Mouse (Mus musculus) spleen, adult 2 months (tissue): ENCODE measurements around the gene Ano2. TPM values are rescaled to one million over a fixed set of nuclear protein-coding genes. Genes with fewer than 3 reads are reported as not detected.

ENCODE experiments used
- DNase-seq, 2 experiments: peaks; one replicate each; pipeline versions ENCODE4 v3.0.0 to v3.0.0-alpha.2; 2012 to 2021; ENCODE audit warnings: low spot score in 2 of 2, low read depth in 1 of 2
- H3K27ac ChIP-seq: fragments of 200-500 bp; 2 replicates; pipeline ENCODE4 v1.5.1; 2012; ENCODE audit warnings: low read length, inconsistent platforms; ENCODE audit not compliant: insufficient read depth
- H3K27me3 ChIP-seq: fragments of 200-500 bp; 2 replicates; pipeline ENCODE4 v1.6.1; 2012; ENCODE audit warnings: mild to moderate bottlenecking, moderate library complexity, low read length, inconsistent platforms; ENCODE audit not compliant: control insufficient read depth, insufficient read depth
- H3K36me3 ChIP-seq: fragments of 200-500 bp; 2 replicates; pipeline ENCODE4 v1.6.1; 2012; ENCODE audit warnings: mild to moderate bottlenecking, low read length, inconsistent platforms; ENCODE audit not compliant: control insufficient read depth, insufficient read depth
- H3K4me1 ChIP-seq: fragments of 200-500 bp; 2 replicates; pipeline ENCODE4 v1.6.1; 2011; ENCODE audit warnings: inconsistent platforms; ENCODE audit not compliant: control insufficient read depth, insufficient read depth, insufficient read length
- H3K4me3 ChIP-seq: fragments of 200-500 bp; 2 replicates; pipeline ENCODE4 v1.5.1; 2011; ENCODE audit warnings: mild to moderate bottlenecking, inconsistent platforms; ENCODE audit not compliant: insufficient read depth, insufficient read length; ENCODE audit errors: extremely low read depth
- CTCF ChIP-seq: fragments of 200-500 bp; IDR thresholded peaks from 2 replicates; pipeline ENCODE4 v1.5.1; 2011; ENCODE audit warnings: mild to moderate bottlenecking, inconsistent platforms; ENCODE audit not compliant: insufficient read depth, insufficient read length, insufficient replicate concordance; ENCODE audit errors: extremely low read depth
- POLR2A ChIP-seq: fragments of 200-500 bp; IDR thresholded peaks from 2 replicates; pipeline ENCODE4 v1.6.1; 2011; ENCODE audit warnings: low read depth, low read length, inconsistent platforms
- WGBS: fragments of 180-500 bp; shearing (Covaris S2); methylation state at CpG from one replicate; pipeline ENCODE4 v1.1.7; 2018; 5-methylcytosine and 5-hydroxymethylcytosine counted together
- polyA plus RNA-seq: library from polyadenylated mRNA; depleted of rRNA; stranded (reverse); fragments of >200 nt; gene quantifications from 2 replicates; pipeline ENCODE4 v1.2.3, GENCODE M21; 2012

The Ano2 gene
- polyA plus RNA-seq, 1 experiment: not detected

DNA sequence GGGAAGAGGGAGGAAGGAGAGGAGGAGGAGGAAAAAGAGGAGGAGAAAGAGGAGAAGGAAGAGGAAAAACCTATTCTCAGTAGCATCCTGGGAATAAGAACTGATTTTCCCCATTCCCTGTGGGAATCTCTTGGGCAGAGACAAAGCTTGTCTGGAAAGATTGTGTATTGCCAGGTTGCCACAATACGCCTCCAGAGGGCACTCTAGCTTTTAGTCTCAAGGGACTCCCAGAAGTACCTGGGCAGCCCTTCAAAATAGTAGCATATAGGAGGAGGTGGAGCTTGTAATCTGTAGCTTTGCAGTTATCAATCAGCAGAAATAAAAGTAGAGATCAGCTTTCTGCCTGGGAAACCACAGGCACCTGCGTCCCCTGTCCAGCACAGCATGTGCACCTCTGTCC, 178.3 kb downstream of the Ano2 start:
- H3K4me3 ChIP-seq: no peak overlapping the region
- H3K27me3 ChIP-seq: no peaks in the 10 kb centered on the region
- no peak for TF ChIP-seq CTCF
- no peak for TF ChIP-seq POLR2A
- H3K4me1 ChIP-seq: no peaks in the 10 kb centered on the region
- no peaks in the 10 kb centered on the region for H3K36me3 ChIP-seq
- WGBS: 31% methylated on average over 2 of the region's 2 CpGs
- DNase-seq: no peak
- no peak overlapping the region for H3K27ac ChIP-seq

DNA sequence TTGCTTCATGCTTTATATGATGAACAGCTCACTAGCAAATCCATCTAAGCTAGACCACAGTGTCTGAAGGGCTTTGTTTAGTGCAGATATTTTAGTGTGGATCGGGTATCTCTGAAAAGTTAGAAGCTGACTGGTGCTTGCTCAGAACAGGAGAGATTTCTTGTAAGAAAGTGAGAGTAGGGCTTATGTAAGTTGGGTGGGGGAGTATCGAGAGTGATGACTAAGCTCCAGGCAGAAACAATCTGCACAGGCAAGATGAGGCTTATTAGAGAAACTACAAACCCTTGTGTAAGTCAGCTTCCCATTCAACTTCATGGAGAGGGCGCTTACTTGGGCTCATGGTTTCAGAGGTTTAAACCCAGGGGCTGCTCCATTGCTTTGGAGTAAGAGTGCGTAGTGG, 181.3 kb downstream of the Ano2 start:
- WGBS: 82% methylated on average over 4 of the region's 4 CpGs
- H3K27ac ChIP-seq: no peak overlapping the region
- H3K4me1 ChIP-seq: no peaks in the 10 kb centered on the region
- TF ChIP-seq POLR2A (no peak), CTCF (no peak)
- no peak for DNase-seq
- H3K4me3 ChIP-seq: no peak overlapping the region
- H3K27me3 ChIP-seq: no peaks in the 10 kb centered on the region
- H3K36me3 ChIP-seq: no peaks in the 10 kb centered on the region

DNA sequence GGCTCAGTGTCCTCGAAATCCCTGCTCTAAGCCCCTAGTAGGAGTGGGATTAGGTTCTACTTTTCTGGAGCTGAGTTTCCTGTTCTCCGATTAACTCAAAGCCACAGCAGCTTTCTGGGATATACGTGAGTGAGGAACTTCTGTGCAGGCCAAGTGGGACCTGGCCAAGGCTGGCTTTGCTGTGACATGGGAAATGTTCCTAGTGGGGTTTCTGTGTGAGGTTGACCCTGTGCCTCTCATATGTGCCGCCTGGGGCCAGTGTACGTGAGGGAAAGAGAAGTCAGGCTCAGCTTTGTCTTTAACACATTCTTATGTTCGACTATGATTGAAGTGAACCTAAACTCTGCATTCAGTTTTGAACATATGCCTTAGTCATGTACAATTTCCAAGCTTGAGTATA, 184.5 kb downstream of the Ano2 start:
- TF ChIP-seq POLR2A: no peak
- TF ChIP-seq CTCF: no peak
- 82% methylated on average over 6 of the region's 6 CpGs for WGBS
- Histone ChIP-seq H3K4me1 (no peaks in the 10 kb centered on the region), H3K36me3 (no peaks in the 10 kb centered on the region), H3K4me3 (no peak overlapping the region), H3K27ac (no peak overlapping the region), H3K27me3 (no peaks in the 10 kb centered on the region)
- no peak for DNase-seq

DNA sequence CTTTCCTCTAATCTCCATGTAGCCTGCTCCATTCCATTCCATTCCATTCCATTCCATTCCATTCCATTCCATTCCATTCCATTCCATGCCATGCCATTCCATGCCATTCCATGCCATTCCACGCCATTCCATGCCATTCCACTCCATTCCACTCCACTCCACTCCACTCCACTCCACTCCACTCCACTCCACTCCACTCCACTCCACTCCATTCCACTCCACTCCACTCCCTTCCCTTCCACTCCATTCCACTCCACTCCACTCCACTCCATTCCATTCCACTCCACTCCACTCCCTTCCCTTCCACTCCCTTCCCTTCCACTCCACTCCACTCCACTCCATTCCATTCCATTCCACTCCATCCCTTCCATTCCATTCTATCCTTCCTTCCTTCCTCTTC, 186.7 kb downstream of the Ano2 start:
- TF ChIP-seq CTCF (no peak), POLR2A (no peak)
- Histone ChIP-seq H3K4me3 (no peak overlapping the region), H3K27me3 (no peaks in the 10 kb centered on the region), H3K36me3 (no peaks in the 10 kb centered on the region), H3K27ac (no peak overlapping the region), H3K4me1 (no peaks in the 10 kb centered on the region)
- 61% methylated on average over 1 of the region's 1 CpGs for WGBS
- DNase-seq: no peak

DNA sequence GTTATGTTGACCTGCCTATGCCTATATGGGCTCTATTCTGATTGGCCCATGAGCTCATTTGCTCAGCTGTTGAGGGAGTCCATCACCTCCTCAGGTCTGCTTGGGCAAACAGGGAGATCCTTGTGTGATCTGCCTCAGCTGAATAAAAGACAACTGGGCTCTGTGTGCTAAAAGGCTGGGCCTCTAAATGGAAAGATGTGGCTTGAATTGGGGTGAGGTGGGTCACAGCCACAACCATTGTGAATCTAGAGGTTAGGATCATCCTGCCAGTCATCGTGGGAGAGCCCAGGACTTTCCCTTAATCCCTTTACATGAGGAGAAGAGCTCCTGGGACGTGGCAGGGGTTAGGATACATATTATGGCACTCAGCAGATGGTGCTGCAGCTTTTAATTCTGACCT, 188.5 kb downstream of the Ano2 start:
- DNase-seq: no peak
- no peak for TF ChIP-seq CTCF
- no peak for TF ChIP-seq POLR2A
- H3K4me3 ChIP-seq: no peak overlapping the region
- no peak overlapping the region for H3K27ac ChIP-seq
- no peaks in the 10 kb centered on the region for H3K27me3 ChIP-seq
- H3K4me1 ChIP-seq: no peaks in the 10 kb centered on the region
- H3K36me3 ChIP-seq: no peaks in the 10 kb centered on the region
- 62% methylated on average over 2 of the region's 2 CpGs for WGBS

DNA sequence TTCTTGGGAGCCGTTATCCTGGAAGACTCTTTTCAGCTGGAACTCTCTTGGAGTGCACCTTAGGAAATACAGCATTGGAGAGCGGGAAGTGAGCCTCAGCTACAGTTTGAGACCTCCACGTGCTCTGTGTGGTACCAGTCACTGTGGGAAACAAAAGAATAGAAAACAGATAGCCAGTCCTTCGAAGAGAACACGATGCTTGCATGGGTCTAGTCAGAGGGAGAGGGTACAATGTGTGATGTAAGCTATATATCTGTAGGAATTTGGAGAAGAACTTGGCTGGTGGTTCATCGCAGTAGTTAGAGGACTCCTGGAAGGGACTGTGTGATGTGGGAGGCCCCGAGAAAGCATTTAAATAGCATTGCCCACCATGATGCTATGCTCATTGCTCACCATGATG, 189.1 kb downstream of the Ano2 start:
- no peak overlapping the region for H3K27ac ChIP-seq
- 88% methylated on average over 7 of the region's 7 CpGs for WGBS
- H3K4me3 ChIP-seq: no peak overlapping the region
- H3K36me3 ChIP-seq: no peaks in the 10 kb centered on the region
- H3K4me1 ChIP-seq: no peaks in the 10 kb centered on the region
- H3K27me3 ChIP-seq: no peaks in the 10 kb centered on the region
- TF ChIP-seq POLR2A (no peak), CTCF (no peak)
- no peak for DNase-seq

DNA sequence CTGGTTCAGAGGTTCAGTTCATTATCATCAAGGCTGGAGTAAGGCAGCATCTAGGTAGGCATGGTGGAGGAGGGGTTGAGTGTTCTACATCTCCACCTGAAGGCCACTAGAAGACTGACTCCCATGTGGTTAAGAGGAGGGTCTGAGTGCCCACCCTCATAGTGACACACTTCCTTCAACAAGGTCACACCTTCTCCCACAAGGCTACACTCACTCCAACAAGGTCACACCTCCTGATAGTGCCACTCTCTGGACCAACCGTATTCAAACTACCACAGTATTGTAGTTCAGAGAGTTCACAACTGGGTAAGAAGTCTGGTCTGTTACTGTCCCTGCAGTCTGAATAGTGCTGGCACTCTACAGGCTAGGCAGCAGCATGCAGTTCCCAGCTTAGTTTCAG, 198.4 kb downstream of the Ano2 start:
- Histone ChIP-seq H3K27ac (no peak overlapping the region), H3K4me3 (no peak overlapping the region), H3K36me3 (no peaks in the 10 kb centered on the region), H3K4me1 (no peaks in the 10 kb centered on the region), H3K27me3 (no peaks in the 10 kb centered on the region)
- WGBS: 70% methylated on average over 1 of the region's 1 CpGs
- no peak for DNase-seq
- TF ChIP-seq POLR2A (no peak), CTCF (no peak)
